Mouse (Mus musculus): ENCODE measurements around the gene Spaca1.
"Not testable (repeated sequence)": the region's sequence is repeated elsewhere in the genome, so short reads cannot be mapped to it uniquely, and the experiment has no call there.

Spaca1 gene

DNA sequence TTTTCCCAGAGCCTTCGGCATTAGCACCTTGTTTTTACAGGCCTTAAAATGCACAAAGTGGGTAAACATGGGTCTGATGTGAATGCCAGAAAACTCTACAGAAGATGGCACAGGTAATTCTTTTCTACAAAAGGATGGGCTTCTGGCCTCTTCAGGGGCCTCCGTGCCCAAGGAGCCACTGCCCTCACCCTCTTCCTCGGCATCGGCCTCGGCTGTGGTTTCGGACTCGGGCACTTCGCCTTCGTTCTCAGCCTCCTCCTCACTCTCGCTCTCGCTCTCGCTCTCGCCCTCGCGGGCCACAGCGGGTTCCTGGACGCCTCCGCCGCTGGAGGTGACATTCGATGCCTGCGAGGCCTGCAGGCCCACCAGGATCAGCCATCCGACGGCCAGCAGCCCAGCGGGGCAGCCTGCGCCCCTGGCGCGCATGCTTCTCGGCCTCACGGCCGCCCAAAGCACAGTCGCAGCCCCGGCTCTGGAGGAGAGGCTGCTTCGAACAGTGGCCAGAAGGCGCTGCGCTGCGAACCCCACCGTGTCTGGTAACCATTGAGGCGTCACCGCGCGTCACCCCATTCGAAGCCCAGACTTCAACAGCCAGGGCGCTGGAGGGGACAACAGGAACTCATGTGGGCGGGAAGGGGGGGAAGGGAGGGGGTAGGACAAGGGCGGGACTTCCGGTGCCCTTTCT, at the start of gene Spaca1:
Spaca1 (minus strand) TSS at position 621 of the 685 bp plus-strand sequence.
- DNase-seq (ENCODE audit: low spot score) = peak; percentile 22

DNA sequence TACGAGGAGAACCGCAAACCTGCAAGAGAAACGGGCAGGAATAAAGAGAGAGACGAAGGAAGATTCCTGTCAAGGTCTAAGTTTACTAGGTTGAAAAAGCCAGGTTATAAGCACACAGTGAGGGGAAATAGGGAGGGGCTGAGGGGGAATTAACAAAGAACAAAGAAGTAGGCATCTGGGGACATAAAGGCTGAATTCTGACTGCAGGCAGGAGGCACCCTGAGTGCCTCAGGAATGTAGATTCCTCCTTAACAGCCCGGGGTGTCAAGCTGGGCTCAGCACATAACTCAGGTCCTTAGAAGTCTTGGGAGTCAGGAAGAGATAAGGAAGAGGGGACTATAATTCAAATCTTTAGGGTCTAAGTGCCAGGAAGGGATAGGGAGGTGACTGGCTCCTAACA, 37.3 kb upstream of the Spaca1 start:
- not testable (repeated sequence) for DNase-seq (ENCODE audit: low spot score)

DNA sequence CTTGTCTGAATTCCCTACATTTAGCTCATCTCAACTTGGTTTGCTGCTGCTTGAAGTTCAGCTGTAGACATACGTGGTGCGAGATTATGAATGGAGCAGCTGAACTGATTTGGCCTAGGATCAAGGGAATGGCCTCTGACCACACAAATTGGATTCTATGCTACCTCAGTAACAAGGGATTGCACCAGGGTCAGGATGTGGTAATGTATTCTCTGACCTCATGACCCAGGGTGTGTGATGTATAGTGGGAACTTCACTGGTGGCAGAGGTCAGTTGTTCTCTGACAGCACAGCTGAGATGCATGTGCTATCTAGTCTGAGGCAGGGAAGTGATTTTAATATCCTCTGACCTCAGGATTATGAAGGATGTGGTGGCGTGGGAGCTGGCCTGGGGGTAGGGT, 31.1 kb upstream of the Spaca1 start:
- peak; percentile 38 for DNase-seq (ENCODE audit: low spot score)

DNA sequence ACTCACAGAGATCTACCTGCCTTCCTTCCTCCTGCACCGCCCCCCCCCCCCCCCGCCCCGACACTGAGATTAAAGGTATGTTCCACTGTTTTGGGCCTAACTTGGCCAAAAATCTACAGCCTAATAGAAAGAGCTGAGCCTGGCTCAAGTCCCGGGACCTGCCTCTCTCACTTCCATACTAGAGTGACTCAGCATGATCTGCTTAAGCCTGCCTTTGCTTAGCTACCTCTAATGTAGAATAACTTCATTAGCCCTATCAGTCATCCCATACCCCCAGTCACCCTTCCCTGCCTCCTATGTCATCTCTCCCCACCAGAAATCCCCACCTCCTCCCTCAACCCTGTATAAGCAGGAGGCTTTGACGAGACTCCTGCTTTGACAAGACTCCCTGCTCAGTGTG, 19.0 kb upstream of the Spaca1 start:
- no peak for DNase-seq (ENCODE audit: low spot score)

DNA sequence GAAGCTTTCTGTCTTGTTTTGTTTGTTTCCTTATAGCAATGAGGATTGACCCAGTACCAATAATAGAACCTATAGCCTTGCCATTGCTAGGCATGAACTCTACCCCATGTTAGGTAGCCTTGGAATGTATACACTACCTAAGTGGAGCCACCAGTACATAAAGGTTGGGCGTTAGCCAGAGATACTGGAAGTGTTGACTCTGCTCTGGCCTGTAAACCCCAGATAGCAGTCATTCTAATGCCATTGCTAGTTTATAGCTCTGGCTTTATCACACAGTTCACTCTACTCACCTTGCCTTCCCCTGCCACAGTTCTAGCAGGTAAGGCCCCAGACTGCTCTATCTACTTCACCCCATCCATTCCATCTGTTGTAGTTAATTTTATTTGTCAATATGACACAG, 8.3 kb upstream of the Spaca1 start:
- no peak for DNase-seq (ENCODE audit: low spot score)

DNA sequence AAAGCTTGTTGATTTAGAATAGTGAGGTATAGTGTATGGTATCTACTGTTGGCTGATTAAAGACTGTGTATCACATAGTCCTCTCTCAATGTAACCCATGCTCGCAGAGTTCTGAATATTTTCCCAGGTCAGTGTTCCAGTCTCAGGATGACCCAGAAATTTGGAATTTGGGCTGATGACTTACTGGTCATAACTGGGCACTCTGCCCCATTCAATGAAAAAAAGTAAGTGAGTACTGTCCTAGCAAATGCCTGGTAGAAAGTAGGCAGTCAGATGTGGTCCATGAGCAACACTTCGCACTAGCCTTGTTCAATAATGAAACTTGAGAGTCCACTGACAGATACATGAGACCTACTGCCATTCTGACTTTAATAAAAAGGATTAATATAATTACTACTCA, 23.2 kb downstream of the Spaca1 start:
- DNase-seq (ENCODE audit: low spot score) = no peak

DNA sequence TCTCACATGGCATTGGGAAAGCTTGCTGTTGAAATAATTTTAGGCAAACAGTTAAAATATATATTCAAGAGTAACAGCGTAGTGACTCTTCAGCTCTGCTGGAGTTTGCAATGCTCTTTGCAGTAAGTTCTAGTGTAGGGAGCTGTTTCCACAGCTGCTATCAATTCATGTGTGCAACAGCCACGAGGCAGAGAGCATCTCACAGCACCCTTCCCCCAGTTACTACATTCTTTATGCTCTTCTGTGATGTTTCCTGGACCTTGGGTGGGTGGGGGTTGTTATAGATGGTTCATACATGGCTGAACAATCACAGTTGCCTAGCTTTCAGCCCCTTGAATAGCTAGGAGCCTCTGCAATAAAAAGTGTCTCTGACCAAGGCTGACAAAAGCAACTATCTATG, 28.5 kb downstream of the Spaca1 start:
- peak; percentile 62 for DNase-seq (ENCODE audit: low spot score)

DNA sequence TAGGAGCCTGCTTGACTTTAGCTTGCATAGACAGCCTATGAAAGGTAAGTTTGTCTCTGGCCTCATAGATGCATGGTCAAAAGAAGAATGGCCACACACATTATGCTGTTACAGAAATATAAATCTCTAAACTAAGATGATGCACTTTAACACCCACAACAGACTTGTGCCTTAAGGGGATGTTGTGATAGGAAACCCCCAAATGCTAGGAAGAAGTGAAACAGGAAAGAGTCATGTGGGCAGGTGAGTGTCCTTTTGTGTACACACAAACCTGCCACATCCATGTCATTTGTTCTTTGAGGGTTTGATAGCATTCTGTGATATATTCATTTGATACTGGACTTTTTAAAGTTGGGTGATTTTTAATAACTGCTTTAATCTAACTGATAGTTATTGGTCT, 53.6 kb downstream of the Spaca1 start:
- DNase-seq (ENCODE audit: low spot score) = no peak

DNA sequence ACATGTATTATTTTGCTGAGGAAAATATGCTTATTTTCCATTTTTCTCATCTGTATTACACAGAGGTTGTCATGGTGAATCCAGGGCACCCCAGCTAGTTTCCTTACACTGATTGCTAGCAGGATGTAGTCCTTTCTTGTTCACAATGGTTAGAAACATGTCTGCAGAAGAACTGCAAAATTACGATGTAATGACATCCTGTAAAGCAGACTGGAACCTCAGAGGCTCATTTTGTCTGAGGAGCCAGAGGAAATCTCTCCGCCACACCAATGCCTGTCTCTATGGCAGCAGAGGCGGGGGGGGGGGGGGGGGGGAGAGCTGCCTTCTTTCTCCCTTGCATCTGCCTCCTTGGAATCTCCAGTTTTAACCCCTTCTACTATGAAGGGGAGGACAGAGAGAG, 57.3 kb downstream of the Spaca1 start:
- DNase-seq (ENCODE audit: low spot score) = peak; percentile 13

DNA sequence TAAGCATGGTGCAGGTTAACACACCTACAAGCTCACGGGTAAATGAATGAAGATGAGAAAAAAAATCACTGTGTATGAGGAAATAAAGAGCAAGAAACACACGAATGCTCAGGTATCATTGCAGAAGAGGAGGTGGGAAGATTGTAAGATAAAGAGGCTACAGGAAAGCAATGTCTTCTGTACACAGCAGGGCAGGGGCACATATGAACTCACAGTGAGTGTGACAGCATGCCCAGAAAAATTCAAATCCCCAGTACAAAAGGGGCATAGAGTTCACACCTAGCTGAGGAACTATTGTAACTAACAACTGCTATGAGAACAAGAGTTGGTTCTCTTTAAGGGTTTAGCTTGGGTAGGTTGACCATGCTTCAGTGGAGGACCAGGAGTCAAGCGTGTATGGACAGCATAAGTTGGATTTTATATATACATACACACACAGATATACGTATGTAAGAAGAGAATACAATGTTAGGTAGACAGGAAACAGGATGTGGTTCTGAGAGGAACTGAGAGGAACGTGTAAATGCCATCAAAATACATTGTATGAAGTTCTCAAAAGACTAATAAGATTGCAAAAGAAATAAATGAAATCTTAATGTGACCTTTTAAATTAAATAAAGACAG, 61.4 kb downstream of the Spaca1 start:
- no peak for DNase-seq (ENCODE audit: low spot score)
